Mouse (Mus musculus) hindbrain, embryonic 12.5 days (tissue): Measurements from ENCODE around the gene Camta2. TPM values are rescaled to one million over a fixed set of nuclear protein-coding genes. Genes with fewer than 3 reads are reported as not detected.

ENCODE experiments used
- ATAC-seq: fragments of 200-750 bp; cut with Nextera tagmentation; 2 replicates; pipeline ENCODE4 v1.8.0; 2017; ENCODE audit warnings: moderate TSS enrichment; ENCODE audit not compliant: low FRiP score
- H3K27ac ChIP-seq: fragments of 300-500 bp; sonication (generic); 2 replicates; pipeline ENCODE4 v1.5.1; 2016; ENCODE audit warnings: mild to moderate bottlenecking
- H3K27me3 ChIP-seq: fragments of 300-500 bp; sonication (generic); 2 replicates; pipeline ENCODE4 v1.6.1; 2016; ENCODE audit warnings: mild to moderate bottlenecking
- H3K36me3 ChIP-seq: fragments of 300-500 bp; sonication (generic); 2 replicates; pipeline ENCODE4 v1.6.1; 2016; ENCODE audit warnings: mild to moderate bottlenecking
- H3K4me1 ChIP-seq: fragments of 300-500 bp; sonication (generic); 2 replicates; pipeline ENCODE4 v1.6.1; 2016
- H3K4me2 ChIP-seq: fragments of 300-500 bp; sonication (generic); replicated peaks from 2 replicates; pipeline ENCODE4 v1.6.1; 2016; ENCODE audit warnings: mild to moderate bottlenecking
- H3K4me3 ChIP-seq: fragments of 300-500 bp; sonication (generic); 2 replicates; pipeline ENCODE4 v1.5.1; 2016; ENCODE audit warnings: mild to moderate bottlenecking
- H3K9ac ChIP-seq: fragments of 300-500 bp; sonication (generic); 2 replicates; pipeline ENCODE4 v1.6.1; 2016; ENCODE audit warnings: mild to moderate bottlenecking, moderate library complexity
- H3K9me3 ChIP-seq: fragments of 300-500 bp; sonication (generic); replicated peaks from 2 replicates; pipeline ENCODE4 v1.6.1; 2016; ENCODE audit warnings: mild to moderate bottlenecking
- WGBS: fragments of 180-500 bp; shearing (Covaris S2); methylation state at CpG from one replicate; pipeline ENCODE4 v1.1.7; 2016; 5-methylcytosine and 5-hydroxymethylcytosine counted together
- polyA plus RNA-seq: library from polyadenylated mRNA; unstranded; fragments of >200 nt; fragmentation: Nextera tagmentation; extraction: Ambion mirVana; gene quantifications from 2 replicates; pipeline ENCODE4 v1.2.1, GENCODE M21; 2016

Camta2 gene
- polyA plus RNA-seq, 1 experiment from 2014 or later: 15.2 TPM

- no peak overlapping the region for H3K27ac ChIP-seq
- no peaks in the 10 kb centered on the region for H3K9me3 ChIP-seq
- WGBS: 84% methylated on average over 8 of the region's 8 CpGs
- no peaks in the 10 kb centered on the region for H3K27me3 ChIP-seq
- 0 out of 2 replicates have a peak, but pooled peaks cover under 1% of the 10 kb centered on the region for H3K4me1 ChIP-seq
- H3K4me2 ChIP-seq: no peak overlapping the region
- peaks cover 16% of the 10 kb centered on the region for H3K36me3 ChIP-seq
- H3K4me3 ChIP-seq: no peak overlapping the region
- H3K9ac ChIP-seq: no peak overlapping the region
- ATAC-seq: no peak
Observed at GRCm38 (mm10) chr11:70639976-70640375, 47.9 kb downstream of the Camta2 start.

GRCm38 (mm10) chr11:70638714-70639278, 49.1 kb downstream of the Camta2 start, which contains the start of gene Gp1ba:
Gp1ba (plus strand) TSS chr11:70639122.
- no peaks in the 10 kb centered on the region for H3K4me1 ChIP-seq
- ATAC-seq: no peak
- peaks cover 6% of the 10 kb centered on the region for H3K36me3 ChIP-seq
- H3K4me2 ChIP-seq: no peak within 1 kb of the TSS
- H3K9ac ChIP-seq: no peak within 1 kb of the TSS
- H3K9me3 ChIP-seq: no peaks in the 10 kb centered on the region
- 49% methylated on average over 5 of the region's 5 CpGs for WGBS
- H3K4me3 ChIP-seq: no peak within 1 kb of the TSS
- no peaks in the 10 kb centered on the region for H3K27me3 ChIP-seq
- no peak within 1 kb of the TSS for H3K27ac ChIP-seq

GRCm38 (mm10) chr11:70638293-70638692, 49.6 kb downstream of the Camta2 start:
- Histone ChIP-seq H3K4me2 (no peak overlapping the region), H3K9me3 (no peaks in the 10 kb centered on the region), H3K27ac (no peak overlapping the region), H3K27me3 (no peaks in the 10 kb centered on the region), H3K36me3 (peaks cover 5% of the 10 kb centered on the region), H3K4me3 (no peak overlapping the region), H3K4me1 (no peaks in the 10 kb centered on the region), H3K9ac (no peak overlapping the region)
- WGBS: 92% methylated on average over 1 of the region's 1 CpGs
- no peak for ATAC-seq

GRCm38 (mm10) chr11:70637764-70638163, 50.1 kb downstream of the Camta2 start:
- no peaks in the 10 kb centered on the region for H3K27me3 ChIP-seq
- 95% methylated on average over 1 of the region's 1 CpGs for WGBS
- H3K4me2 ChIP-seq: no peak overlapping the region
- no peak overlapping the region for H3K9ac ChIP-seq
- H3K36me3 ChIP-seq: no peaks in the 10 kb centered on the region
- H3K4me3 ChIP-seq: no peak overlapping the region
- no peak for ATAC-seq
- H3K9me3 ChIP-seq: no peaks in the 10 kb centered on the region
- H3K4me1 ChIP-seq: no peaks in the 10 kb centered on the region
- H3K27ac ChIP-seq: no peak overlapping the region

GRCm38 (mm10) chr11:70635601-70636000, 52.3 kb downstream of the Camta2 start:
- H3K27me3 ChIP-seq: no peaks in the 10 kb centered on the region
- H3K4me3 ChIP-seq: no peak overlapping the region
- no peaks in the 10 kb centered on the region for H3K4me1 ChIP-seq
- no peak overlapping the region for H3K4me2 ChIP-seq
- no peak overlapping the region for H3K27ac ChIP-seq
- H3K9me3 ChIP-seq: no peaks in the 10 kb centered on the region
- 79% methylated on average over 4 of the region's 4 CpGs for WGBS
- no peaks in the 10 kb centered on the region for H3K36me3 ChIP-seq
- no peak overlapping the region for H3K9ac ChIP-seq
- ATAC-seq: no peak

- no peak for ATAC-seq
- no peak overlapping the region for H3K4me2 ChIP-seq
- WGBS: 73% methylated on average over 7 of the region's 7 CpGs
- no peaks in the 10 kb centered on the region for H3K9me3 ChIP-seq
- H3K27ac ChIP-seq: no peak overlapping the region
- no peak overlapping the region for H3K9ac ChIP-seq
- H3K4me1 ChIP-seq: no peaks in the 10 kb centered on the region
- H3K27me3 ChIP-seq: no peaks in the 10 kb centered on the region
- no peak overlapping the region for H3K4me3 ChIP-seq
- H3K36me3 ChIP-seq: no peaks in the 10 kb centered on the region
Observed at GRCm38 (mm10) chr11:70630129-70630528, 57.8 kb downstream of the Camta2 start.

GRCm38 (mm10) chr11:70629557-70629956, 58.3 kb downstream of the Camta2 start:
- 55% methylated on average over 5 of the region's 5 CpGs for WGBS
- H3K27me3 ChIP-seq: no peaks in the 10 kb centered on the region
- H3K9me3 ChIP-seq: no peaks in the 10 kb centered on the region
- H3K9ac ChIP-seq: no peak overlapping the region
- no peaks in the 10 kb centered on the region for H3K4me1 ChIP-seq
- no peak for ATAC-seq
- H3K27ac ChIP-seq: no peak overlapping the region
- no peak overlapping the region for H3K4me2 ChIP-seq
- no peaks in the 10 kb centered on the region for H3K36me3 ChIP-seq
- H3K4me3 ChIP-seq: no peak overlapping the region

- no peak for ATAC-seq
Observed at GRCm38 (mm10) chr11:70628431-70628830, 59.5 kb downstream of the Camta2 start.

GRCm38 (mm10) chr11:70626877-70627276, 61.0 kb downstream of the Camta2 start:
- WGBS: 75% methylated on average over 4 of the region's 4 CpGs
- Histone ChIP-seq H3K4me2 (no peak overlapping the region), H3K9me3 (no peaks in the 10 kb centered on the region), H3K27ac (no peak overlapping the region), H3K36me3 (no peaks in the 10 kb centered on the region), H3K27me3 (no peaks in the 10 kb centered on the region), H3K4me1 (no peaks in the 10 kb centered on the region), H3K4me3 (no peak overlapping the region), H3K9ac (no peak overlapping the region)
- no peak for ATAC-seq

More at GRCm38 (mm10) chr11:70628431-70628830, 59.5 kb downstream of the Camta2 start:
- H3K27me3 ChIP-seq: no peaks in the 10 kb centered on the region
- H3K4me2 ChIP-seq: no peak overlapping the region
- 81% methylated on average over 2 of the region's 2 CpGs for WGBS
- H3K27ac ChIP-seq: no peak overlapping the region
- H3K9me3 ChIP-seq: no peaks in the 10 kb centered on the region
- no peaks in the 10 kb centered on the region for H3K4me1 ChIP-seq
- no peaks in the 10 kb centered on the region for H3K36me3 ChIP-seq
- H3K9ac ChIP-seq: no peak overlapping the region
- H3K4me3 ChIP-seq: no peak overlapping the region

- ATAC-seq: no peak
Observed at GRCm38 (mm10) chr11:70625473-70625872, 62.4 kb downstream of the Camta2 start.

GRCm38 (mm10) chr11:70623053-70623742, 64.7 kb downstream of the Camta2 start:
- no peak overlapping the region for H3K4me2 ChIP-seq
- no peaks in the 10 kb centered on the region for H3K27me3 ChIP-seq
- H3K9me3 ChIP-seq: no peaks in the 10 kb centered on the region
- H3K9ac ChIP-seq: no peak overlapping the region
- ATAC-seq: no peak
- H3K4me3 ChIP-seq: no peak overlapping the region
- WGBS: 86% methylated on average over 10 of the region's 10 CpGs
- H3K36me3 ChIP-seq: no peaks in the 10 kb centered on the region
- no peaks in the 10 kb centered on the region for H3K4me1 ChIP-seq
- no peak overlapping the region for H3K27ac ChIP-seq

More at GRCm38 (mm10) chr11:70625473-70625872, 62.4 kb downstream of the Camta2 start:
- Histone ChIP-seq H3K27me3 (no peaks in the 10 kb centered on the region), H3K4me2 (no peak overlapping the region), H3K9ac (no peak overlapping the region), H3K27ac (no peak overlapping the region), H3K4me3 (no peak overlapping the region), H3K4me1 (no peaks in the 10 kb centered on the region), H3K9me3 (no peaks in the 10 kb centered on the region), H3K36me3 (no peaks in the 10 kb centered on the region)
- 52% methylated on average over 4 of the region's 4 CpGs for WGBS

GRCm38 (mm10) chr11:70621972-70622814, 65.7 kb downstream of the Camta2 start:
- 42% methylated on average over 7 of the region's 7 CpGs for WGBS
- H3K36me3 ChIP-seq: no peaks in the 10 kb centered on the region
- no peak for ATAC-seq
- H3K9me3 ChIP-seq: no peaks in the 10 kb centered on the region
- H3K4me3 ChIP-seq: no peak overlapping the region
- H3K27ac ChIP-seq: no peak overlapping the region
- H3K4me1 ChIP-seq: no peaks in the 10 kb centered on the region
- no peaks in the 10 kb centered on the region for H3K27me3 ChIP-seq
- no peak overlapping the region for H3K9ac ChIP-seq
- no peak overlapping the region for H3K4me2 ChIP-seq
